Mouse (Mus musculus): ENCODE data around the gene Taok1.

Gene Taok1

GRCm38 (mm10) chr11:77508068-77509021 is 99.3 kb downstream of the Taok1 start:
- in situ Hi-C loops (cut with MboI, MseI) = no loop called here

DNA sequence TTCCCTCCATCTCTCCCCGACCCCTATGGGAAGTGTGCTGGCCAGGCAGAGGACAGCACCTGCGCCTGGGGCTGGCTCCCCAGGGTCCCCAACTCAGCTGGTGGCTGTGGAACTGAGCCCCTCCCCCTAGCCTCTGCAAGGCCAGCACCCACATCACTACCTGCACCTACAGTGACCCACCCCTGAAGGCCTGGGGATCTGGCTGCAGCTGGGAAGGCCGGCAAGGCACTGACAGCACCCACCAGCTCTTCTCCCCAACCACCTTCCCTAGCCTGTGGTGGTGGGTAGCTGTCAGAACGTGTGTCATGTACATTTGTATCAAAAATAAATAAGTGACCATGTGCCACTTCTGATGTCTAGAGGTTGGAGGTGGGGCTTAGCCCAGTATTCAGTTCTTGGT is 100.2 kb downstream of the Taok1 start:
- in situ Hi-C loops (cut with MboI, MseI) = no loop called here

DNA sequence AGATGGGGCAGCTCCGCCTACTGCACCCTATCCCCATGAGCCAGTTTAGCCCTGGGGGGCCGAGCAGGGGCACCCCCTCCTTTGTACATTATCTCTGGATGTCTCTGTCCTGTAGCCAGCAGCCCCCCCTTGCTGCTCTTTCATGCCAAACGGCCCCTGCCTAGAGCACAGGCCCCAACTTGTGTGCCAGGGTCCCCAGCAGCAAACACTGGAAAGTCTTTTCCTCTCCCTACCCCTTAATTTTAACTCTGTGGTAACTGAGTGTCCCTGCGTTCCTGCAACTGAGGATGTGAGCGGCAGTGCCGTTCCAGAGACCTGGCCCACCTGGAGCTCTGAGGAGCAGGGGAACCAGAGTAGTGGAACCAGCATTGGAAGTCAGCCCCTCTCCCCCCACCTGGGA is 100.7 kb downstream of the Taok1 start:
- in situ Hi-C loops (cut with MboI, MseI) = no loop called here

- in situ Hi-C loops (cut with MboI, MseI) = no loop called here
Observed at GRCm38 (mm10) chr11:77506273-77506672, 101.3 kb downstream of the Taok1 start.

DNA sequence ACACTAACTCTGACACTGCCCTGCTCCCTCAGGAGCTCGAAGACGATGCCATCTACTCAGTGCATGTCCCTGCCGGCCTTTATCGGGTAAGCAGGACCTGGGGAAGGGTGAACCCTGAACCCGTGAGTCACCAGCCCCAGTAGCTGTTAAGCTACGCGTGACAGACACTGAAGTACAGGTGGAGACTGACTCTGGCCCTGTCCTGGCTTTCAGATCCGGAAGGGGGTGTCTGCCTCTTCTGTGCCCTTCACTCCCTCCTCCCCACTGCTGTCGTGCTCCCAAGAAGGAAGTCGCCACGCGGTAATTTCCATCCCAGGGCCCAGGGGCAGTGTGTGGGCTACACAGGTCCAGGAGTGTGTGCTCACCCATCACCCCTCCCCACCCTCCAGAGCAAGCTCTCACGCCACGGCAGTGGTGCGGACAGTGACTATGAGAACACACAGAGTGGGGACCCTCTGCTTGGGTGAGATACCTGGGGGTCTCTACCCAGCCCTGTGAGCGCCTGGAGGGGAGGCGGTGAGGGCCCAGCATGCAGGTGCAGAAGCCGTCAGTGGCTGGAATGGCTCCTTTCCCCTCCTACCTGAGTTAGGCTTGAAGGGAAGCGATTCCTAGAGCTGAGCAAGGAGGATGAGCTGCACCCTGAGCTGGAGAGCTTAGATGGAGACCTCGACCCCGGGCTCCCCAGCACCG is 102.2 kb downstream of the Taok1 start:
- in situ Hi-C loops (cut with MboI, MseI) = no loop called here

DNA sequence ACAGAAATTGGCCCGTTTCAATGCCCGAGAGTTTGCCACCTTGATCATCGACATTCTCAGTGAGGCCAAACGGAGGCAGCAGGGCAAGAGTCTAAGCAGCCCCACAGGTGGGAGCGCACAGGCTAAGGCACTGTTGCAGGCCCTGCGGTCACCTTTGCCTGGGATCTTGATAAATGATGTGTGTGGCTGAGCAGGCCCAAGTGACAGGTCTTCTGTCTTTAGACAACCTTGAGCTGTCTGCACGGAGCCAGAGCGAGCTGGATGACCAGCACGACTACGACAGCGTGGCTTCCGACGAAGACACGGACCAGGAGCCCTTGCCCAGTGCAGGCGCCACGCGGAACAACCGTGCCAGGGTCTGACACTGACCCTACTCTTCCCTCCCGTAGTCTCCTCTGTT is 103.2 kb downstream of the Taok1 start:
- in situ Hi-C loops (cut with MboI, MseI) = no loop called here

DNA sequence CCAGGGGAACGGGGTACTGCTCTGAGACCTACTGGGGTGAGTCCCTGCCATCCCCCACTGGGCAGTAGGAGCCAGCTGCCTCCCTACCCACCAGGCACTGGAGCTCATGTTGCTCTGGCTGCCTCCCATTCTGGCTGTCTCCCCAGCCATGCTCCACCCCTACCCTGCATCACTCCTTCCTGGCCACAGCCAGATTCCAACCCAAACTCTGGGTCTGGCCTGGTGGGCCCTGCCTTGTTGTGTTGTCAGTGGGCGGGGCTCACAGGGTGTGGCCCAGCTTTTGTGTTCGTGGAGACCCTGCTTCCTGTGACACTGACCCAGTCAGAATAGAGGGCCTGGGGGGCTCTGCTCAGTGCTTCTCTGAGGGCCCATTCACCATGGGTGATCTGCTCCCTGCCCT is 104.1 kb downstream of the Taok1 start:
- in situ Hi-C loops (cut with MboI, MseI) = no loop called here

DNA sequence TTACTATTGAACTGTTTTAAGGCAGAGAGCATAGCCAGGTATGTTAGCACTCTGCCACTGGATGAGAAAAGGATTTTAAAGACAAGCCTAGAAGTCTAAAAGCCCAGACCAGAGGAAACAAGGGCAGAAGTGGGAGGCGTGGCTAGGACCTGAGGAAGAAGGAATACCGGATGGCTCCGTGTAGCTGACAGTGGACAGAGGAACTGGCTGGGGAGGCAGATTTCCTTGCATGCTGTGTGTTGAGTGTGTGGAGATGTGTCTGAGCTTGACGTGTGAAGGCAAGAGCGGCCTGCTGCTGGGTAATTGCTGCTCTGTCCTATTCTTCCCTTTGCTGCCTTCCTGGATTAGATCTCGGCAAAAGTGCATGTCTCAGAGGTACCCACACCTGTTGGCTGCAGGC is 105.1 kb downstream of the Taok1 start:
- in situ Hi-C loops (cut with MboI, MseI) = no loop called here

GRCm38 (mm10) chr11:77501971-77502370 is 105.6 kb downstream of the Taok1 start:
- in situ Hi-C loops (cut with MboI, MseI) = no loop called here

- in situ Hi-C loops (cut with MboI, MseI) = no loop called here
Observed at GRCm38 (mm10) chr11:77501392-77501791, 106.2 kb downstream of the Taok1 start.

DNA sequence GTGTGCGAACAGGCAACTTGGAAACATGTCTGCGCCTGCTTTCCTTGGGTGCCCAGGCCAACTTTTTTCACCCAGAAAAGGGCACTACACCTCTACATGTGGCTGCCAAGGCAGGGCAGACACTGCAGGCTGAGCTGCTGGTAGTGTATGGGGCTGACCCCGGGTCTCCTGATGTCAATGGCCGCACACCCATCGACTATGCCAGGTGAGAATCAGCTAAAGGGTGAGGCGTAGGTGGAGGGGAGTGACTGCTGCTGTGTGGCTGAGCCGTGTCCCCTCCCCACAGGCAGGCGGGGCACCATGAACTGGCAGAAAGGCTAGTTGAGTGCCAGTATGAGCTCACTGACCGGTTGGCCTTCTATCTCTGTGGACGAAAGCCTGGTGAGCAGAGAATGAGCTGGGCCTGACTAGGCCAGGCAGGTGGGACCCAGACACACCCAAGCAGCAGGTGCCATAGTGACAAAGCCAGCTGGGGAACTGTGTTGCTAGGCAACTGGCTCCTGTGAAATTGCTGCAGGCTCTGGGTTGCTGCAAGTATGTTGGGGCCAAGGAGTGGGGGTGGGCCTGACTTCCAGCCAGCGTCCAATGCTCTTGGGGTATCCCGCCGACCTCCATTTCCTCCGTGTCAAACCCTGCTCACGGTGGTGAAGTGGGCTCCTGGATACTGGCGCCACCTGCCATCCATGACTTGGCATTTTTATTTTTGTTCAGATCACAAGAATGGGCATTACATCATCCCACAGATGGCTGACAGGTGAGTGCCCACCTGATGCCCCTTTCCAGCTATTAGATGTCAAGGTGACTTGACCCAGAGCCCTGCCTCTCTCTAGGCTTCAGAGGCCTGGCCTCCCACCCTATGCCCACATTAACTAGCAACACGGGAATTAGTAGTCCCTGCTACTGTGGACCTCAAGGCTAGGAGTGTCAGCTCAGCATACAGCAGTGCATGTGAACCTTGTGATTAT is 107.0 kb downstream of the Taok1 start:
- in situ Hi-C loops (cut with MboI, MseI) = no loop called here

DNA sequence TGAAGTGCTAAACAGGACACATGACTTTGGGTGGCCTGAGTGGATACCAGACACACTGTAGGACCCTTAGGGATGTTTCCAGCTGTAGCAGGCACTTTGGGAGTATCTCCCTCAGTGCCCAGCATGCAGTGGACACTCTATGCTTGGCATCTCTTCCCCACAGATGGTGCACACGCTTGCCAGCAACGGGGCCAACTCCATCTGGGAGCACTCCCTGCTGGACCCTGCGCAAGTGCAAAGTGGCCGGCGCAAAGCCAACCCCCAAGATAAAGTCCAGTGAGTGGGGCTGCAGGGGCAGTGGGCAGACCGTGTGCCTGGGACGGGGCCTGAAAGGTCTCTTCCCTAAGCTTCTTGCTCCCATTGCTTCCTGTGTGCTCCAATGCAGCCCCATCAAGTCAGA is 108.3 kb downstream of the Taok1 start:
- in situ Hi-C loops (cut with MboI, MseI) = no loop called here

- in situ Hi-C loops (cut with MboI, MseI) = no loop called here
Observed at GRCm38 (mm10) chr11:77498261-77499139, 109.1 kb downstream of the Taok1 start.

- in situ Hi-C loops (cut with MboI, MseI) = no loop called here
Observed at GRCm38 (mm10) chr11:77497851-77498250, 109.8 kb downstream of the Taok1 start.

GRCm38 (mm10) chr11:77497341-77497756 is 110.3 kb downstream of the Taok1 start:
- in situ Hi-C loops (cut with MboI, MseI) = no loop called here

- in situ Hi-C loops (cut with MboI, MseI) = no loop called here
Observed at GRCm38 (mm10) chr11:77495507-77495906, 112.1 kb downstream of the Taok1 start.

DNA sequence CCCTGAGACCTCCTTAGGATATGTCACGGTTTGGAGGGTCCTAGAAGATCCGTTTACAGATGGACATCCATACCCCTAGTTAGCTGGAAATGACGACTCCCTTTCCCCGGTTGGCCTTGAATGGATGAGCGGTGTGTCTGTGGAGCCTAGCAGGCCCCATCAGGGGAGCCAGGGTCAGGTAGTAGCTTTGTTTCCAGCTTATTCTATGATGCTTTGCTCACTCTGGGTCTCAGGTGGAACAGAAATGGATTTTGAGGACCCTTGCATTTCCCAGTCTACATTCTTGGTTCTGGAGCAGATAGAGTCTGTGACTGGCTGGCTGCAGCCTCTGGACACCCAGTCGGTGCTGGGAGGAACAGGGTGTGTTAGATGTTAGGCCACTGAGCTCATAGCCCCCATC is 112.8 kb downstream of the Taok1 start:
- in situ Hi-C loops (cut with MboI, MseI) = no loop called here

DNA sequence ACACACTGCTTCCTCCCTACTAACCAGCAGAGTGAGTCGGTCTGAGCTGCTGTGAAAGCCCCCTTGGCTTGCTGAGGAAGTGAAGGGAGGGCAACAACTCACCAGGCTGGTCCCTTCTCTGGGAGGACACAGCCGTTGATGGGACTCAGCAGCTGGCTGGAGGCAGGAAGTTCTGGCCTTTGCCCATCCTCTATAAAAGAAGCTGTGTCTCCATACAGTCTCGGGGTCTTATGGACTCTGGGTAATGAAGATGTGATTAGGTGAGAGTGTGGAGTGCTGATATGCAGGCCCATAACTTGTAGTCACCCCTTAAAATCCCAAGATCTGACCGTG is 113.3 kb downstream of the Taok1 start:
- in situ Hi-C loops (cut with MboI, MseI) = no loop called here

- in situ Hi-C loops (cut with MboI, MseI) = no loop called here
Observed at GRCm38 (mm10) chr11:77493512-77494343, 113.9 kb downstream of the Taok1 start, which contains the start of gene Git1. Gene Git1, plus strand, starts transcription at chr11:77493562.

GRCm38 (mm10) chr11:77492911-77493332 is 114.7 kb downstream of the Taok1 start:
- in situ Hi-C loops (cut with MboI, MseI) = no loop called here
